Mouse (Mus musculus): ENCODE measurements around the gene Aqp2.

DNA sequence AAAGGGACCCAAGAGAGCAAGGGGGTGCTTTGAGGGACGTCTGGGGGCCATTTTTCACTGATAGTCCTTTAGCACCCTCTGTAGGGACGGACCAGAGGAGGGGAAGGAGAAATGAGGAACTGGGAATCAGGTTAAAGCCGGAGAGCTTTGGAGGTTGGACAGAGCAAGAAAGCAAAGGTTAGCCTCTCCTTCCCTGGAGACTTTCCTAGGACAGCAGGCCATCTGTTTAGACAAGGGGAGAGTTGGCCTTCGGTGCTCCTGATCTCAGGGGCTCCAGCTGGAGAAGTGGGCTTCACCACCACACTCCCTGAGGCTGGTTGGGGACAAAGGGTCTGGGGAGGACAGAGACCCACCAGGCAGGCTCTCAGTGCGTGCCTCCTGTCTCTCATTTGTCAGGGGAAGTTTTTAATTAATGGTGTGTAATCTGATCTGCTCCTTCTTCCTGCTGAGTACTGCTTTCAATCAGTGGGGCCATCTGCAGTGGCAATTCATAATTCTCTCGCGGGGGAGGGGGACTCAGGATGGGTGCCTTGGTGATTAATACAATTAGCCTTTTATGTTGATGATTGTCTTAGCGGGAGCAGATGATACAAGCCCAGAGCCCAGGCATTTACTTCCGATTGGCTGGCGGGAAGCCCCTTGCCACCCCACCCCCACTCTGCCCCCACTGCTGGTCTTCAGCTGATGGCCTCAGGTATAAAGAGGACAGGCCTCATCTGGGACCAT lies 28.7 kb downstream of the Aqp2 start:
- no peak for TF ChIP-seq CTCF (IDR thresholded peaks at IDR 0.05)
- no peak for TF ChIP-seq POLR2A (IDR thresholded peaks at IDR 0.05; ENCODE audit: insufficient read depth, low read depth, low read length)
- no peak for TF ChIP-seq EP300 (IDR thresholded peaks at IDR 0.05; ENCODE audit: insufficient read depth, low read depth, low read length)

Data from heart, adult 2 months (tissue).